Mouse (Mus musculus) left cerebral cortex, adult 8-10 months (tissue): Measurements from ENCODE around the gene Sh2d3c. TPM values are rescaled to one million over a fixed set of nuclear protein-coding genes. Genes with fewer than 3 reads are reported as not detected.

Experiments used
- DNase-seq, 2 experiments: peaks; one replicate each; pipeline ENCODE4 v3.0.0; 2022; ENCODE audit warnings: low spot score in 2 of 2
- total RNA-seq, 4 experiments: library from RNA; stranded (reverse); gene quantifications; 2 replicates each; pipeline ENCODE4 v1.2.4; 2022

Gene Sh2d3c
- total RNA-seq, 4 experiments from 2014 or later = 29.5 to 37.8 (median 33.5) TPM

DNA sequence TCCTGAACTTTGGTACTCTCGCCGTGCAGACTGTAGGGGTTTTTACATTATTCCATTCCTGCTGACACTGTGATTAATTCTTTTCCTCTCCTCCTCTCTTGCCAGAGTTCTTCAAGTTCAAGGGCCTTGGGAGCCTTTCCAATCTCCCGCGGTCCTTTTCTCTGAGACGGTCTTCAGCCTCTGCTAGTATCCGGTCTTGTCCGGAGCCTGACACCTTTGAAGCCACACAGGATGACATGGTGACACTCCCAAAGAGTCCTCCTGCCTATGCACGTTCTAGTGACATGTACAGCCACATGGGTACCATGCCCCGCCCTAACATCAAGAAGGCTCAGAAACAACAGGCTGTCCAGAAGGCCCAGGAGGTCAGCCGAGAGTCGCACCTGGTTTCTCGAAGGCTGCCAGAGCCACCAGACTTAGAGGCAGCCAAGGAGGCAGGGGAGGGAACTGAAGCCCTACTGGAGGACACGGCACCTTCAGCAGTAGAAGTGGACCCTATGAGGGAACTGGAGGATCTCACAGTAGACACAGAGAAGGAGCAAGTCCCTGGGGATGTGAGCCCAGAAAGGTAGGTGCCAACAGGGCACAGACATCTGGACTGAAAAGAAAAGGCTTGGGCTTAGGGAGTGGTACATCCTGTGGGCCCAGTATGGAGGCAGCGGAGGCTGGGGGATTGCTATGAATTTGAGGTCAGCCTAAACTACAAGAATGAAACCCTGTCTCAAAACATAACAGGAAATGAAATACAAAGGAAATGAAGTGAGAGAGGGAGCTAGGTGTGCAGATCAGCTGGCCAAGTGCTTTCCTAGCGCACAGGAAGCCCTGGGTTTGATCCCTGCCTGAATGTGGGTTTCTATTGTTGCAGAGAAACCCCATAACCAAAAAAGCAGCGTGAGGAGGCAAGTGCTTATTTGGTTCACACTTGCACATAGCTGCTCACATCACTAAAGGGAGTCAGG is 4.3 kb downstream of the Sh2d3c start:
- no peak for DNase-seq

GRCm38 (mm10) chr2:32727435-32727834 is 6.6 kb downstream of the Sh2d3c start:
- peak; percentile 51 to 82 for DNase-seq

GRCm38 (mm10) chr2:32728463-32728862 is 7.6 kb downstream of the Sh2d3c start:
- DNase-seq = no peak

- no peak for DNase-seq
These were observed 8.7 kb downstream of the Sh2d3c start for GRCm38 (mm10) chr2:32729547-32729946.

DNA sequence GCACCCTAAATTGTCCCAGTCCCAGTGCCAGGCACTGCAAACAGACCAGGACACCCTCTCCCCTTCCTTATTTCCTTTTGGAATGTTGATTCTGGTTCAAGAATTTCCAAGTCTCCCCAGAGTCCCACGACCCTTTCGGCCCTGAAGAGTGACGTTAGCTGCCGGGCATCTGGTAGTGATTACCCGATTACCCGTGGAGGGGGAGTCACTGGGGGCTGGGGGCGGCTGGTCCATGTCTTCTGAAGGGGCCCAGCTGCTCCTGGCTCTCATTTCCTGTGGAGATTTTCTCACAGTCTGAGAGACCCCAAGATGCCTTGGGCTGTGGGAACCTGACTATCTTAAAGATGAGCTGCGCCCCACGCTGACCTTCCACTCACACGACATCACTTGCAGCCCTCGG is 10.0 kb downstream of the Sh2d3c start:
- no peak for DNase-seq

DNA sequence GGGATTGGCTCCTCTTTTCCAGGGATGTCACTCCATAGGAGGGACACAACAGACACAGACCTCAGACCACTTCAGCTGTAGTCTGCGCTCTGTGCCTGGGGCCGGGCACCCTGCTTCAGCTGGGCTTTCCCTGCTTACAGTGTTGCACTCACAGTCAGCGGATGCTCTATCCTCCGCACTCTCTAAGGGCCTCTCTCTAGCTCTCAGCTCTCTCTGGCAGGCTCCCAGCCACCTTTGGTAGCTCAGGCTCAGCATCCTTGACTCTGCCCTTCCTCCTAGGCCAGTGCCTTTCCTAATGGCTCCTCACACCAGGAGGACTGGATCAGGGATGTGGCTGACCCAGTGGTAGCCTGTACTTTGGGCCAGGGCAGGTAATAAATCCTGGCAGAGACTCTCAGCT is 11.1 kb downstream of the Sh2d3c start:
- DNase-seq = no peak

- no peak for DNase-seq
These were observed 11.8 kb downstream of the Sh2d3c start for GRCm38 (mm10) chr2:32732695-32733094.

DNA sequence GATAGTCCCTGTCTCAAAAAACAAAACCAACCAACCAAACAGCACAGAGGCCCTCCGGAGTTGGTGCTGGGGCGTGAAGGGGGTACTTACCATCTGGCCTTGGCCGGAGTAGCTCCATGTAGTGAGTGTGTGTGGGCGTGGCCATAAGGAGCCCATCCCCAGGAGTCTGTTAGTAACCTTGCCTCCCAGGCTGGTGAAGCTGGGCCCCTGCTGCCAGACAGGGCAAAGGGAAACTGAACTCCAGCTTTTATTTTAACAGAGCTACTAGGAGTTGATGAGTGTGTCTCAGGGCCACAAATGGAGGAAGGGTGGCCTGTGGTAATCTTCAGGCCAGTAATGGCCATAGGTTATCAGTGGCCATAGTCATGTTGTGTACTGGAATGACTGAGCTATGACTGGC is 13.6 kb downstream of the Sh2d3c start:
- DNase-seq = no peak

DNA sequence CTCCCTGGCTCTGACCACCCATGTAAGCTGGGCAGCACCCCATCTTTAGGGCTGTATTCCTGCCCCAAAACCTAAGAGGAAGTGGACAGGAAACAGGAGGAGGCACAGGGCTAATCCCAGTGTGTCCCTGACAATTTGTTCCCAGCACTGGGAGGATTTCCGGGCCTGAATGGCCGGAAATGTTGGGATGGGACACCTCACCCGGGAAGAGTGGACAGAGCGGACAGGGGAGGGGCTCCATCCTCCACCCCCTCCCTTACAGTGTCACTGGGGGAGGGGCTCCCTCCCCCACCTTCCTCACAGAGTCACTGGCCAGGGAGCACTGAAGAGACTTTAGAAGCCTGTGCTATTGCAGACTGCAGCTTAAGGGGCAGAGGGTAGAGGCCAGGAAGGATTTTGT is 14.1 kb downstream of the Sh2d3c start:
- no peak for DNase-seq

DNA sequence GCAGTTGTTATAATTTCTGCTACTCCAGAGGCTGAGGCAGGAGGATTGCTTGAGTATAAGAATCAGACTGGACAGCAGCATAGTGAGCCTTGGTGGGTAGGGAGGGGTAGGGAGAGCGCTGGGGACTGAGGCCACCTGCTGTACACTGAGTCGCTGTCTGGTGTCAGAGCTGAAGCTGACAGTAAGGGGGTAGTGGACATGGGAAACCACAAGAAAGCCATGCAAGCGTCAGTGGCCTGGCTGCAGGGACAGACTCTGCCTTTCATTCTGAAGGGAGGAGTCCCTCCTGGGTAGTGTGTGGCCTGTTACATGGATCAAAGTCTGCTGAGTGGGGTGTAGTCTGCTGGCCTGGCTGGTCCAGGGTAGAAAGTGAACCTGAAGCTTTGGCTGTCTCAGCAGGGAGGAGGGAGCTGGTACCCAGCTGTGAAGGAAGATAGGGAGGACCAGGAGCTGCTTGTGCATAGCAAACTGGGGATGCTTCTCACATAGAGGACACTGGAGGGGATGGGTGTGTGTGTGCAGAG is 15.5 kb downstream of the Sh2d3c start:
- DNase-seq = no peak

GRCm38 (mm10) chr2:32737008-32737407 is 16.2 kb downstream of the Sh2d3c start:
- DNase-seq = no peak

DNA sequence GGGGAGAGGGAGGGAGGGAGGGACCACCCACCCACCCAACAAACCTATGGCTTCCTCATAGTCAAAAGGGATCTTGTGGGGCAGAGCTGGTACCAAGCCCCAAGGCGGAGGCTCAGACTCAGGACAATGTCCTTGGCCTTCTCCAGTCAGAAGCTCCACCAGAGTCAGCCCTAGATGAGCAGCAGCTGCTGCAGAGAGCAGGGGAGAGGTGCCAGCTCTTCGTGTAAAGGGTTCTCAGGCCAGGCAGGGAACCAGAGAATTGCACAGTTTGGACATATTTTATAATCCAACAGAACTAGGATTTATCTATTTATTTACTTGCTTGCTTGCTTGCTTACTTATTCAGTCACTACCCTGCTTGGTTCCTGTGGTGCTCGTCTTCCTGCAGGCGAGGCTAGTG is 18.5 kb downstream of the Sh2d3c start:
- DNase-seq = no peak

DNA sequence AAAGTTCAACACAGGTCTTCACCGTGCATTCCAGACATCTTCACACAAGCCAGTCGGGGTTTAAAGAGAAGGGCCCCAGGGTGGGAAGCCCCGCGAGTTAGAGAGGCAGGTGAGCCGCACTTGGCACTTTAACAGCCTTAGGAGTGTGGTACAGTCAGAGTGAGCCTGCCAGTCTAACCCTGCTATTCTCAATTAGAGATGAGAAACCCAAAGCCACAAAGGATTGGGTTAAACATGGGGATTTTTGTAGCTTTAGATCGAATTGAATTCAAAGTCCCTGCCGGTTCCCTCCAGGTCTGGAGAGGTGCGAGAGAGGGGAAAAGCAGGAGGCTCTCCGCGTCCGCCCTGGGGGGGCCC is 20.0 kb downstream of the Sh2d3c start, which contains the start of gene 6330409D20Rik:
6330409D20Rik (minus strand) TSS at position 101 of the 357 bp plus-strand sequence.
- DNase-seq = no peak

GRCm38 (mm10) chr2:32741273-32742172 is 20.7 kb downstream of the Sh2d3c start:
- DNase-seq = peak in 1 of 2 experiments; percentile 31

DNA sequence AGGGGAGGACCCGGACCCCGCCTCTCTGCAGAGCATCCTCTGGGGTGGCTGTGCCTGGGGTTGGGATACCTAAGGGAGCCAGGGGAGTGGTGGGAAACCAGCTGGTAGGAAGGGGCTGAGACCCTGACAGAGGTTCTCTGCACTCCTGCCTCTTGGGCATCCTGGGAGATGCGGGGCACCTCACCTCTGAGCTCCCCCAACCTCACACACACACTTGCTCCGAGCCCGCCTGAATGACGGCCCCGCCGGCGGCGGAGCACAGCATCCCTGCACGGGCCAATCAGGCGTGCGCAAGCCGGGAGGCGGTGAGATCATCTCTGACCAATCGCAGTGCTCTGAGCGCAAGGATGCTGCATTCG is 21.3 kb downstream of the Sh2d3c start:
- peak; percentile 65 to 85 for DNase-seq

DNA sequence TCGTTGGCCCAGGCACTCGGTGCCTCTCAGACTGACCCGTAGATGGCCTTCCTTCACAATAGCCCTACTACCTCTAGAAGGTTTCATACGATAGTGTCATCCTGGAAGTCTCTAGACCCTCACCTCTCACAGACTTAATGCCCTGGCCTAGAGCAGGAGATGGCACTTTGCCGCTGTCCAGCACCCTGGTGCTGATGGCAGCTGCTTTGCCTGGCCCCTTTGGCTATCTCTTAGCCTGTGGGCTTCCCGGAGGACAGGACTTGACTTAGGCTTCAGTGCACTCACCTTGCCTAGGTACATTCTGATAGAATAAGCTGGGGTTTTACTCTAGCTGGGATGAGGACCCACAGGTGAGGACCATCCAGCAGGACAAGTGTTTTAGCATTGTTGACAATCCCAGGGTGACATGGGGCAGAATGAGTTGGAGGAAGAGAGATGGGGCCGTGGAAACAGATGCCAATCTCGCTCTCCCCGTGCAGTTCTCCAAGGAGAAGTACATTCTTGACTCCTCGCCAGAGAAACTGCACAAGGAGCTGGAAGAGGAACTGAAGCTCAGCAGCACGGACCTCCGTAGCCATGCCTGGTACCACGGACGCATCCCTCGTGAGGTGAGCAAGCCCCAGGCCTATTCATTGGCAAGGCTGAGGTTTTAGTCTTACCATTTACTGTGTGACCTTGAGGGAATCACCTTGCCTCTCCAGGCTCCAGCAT is 23.6 kb downstream of the Sh2d3c start:
- DNase-seq = no peak

- no peak for DNase-seq
These were observed 28.2 kb downstream of the Sh2d3c start for GRCm38 (mm10) chr2:32749082-32749481.

GRCm38 (mm10) chr2:32750199-32750598 is 29.3 kb downstream of the Sh2d3c start:
- DNase-seq = no peak

- DNase-seq = no peak
These were observed 30.2 kb downstream of the Sh2d3c start for GRCm38 (mm10) chr2:32750887-32751664.

DNA sequence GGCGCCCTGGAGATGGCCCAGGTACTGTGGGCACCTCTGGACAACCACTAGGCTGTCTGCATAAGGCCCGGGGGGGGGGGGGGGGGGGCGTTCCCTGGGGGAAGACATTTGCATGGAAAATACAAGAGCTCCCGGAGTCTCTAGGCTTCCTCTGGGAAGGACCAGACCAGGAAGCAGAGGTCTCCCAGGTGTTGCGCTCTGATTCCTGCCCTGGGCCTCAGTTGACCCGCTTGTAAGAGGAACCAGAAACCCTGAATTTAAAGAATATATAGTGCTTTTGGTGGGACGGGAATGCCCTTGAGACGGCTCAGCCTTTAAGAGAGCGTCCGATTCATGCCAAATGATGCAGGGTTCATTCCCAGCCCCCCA is 30.8 kb downstream of the Sh2d3c start:
- DNase-seq = no peak

DNA sequence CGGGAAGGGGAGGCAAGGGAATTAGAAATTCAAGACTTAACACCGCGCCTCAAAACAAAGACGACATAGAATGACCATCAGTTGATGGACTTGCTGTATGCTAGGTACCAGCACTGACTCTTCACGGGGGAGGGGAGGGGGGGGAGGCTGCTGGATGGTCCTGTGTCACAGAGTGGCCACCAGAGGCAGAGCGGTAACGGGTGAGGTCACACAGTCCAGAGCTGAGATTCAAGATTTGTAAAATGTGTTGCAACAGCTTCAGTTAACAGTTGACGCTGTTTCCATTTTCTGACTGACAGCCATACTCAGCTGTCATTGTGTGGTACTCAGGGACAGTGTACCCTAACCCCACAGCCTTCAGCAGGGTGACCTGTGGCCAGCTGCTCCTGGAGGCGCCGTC is 31.3 kb downstream of the Sh2d3c start:
- no peak for DNase-seq
